Mouse (Mus musculus) monocyte, adult 59 days (primary cell): ENCODE results near the gene Pak1. TPM values are rescaled to one million over a fixed set of nuclear protein-coding genes. Genes with fewer than 3 reads are reported as not detected.

Source experiments
- total RNA-seq, 2 experiments: library from RNA; stranded (reverse); gene quantifications; one replicate each; pipeline ENCODE4 v1.2.4; 2023

Gene Pak1
- total RNA-seq, result 10 to 100 TPM; 44.4 to 44.8 TPM

DNA sequence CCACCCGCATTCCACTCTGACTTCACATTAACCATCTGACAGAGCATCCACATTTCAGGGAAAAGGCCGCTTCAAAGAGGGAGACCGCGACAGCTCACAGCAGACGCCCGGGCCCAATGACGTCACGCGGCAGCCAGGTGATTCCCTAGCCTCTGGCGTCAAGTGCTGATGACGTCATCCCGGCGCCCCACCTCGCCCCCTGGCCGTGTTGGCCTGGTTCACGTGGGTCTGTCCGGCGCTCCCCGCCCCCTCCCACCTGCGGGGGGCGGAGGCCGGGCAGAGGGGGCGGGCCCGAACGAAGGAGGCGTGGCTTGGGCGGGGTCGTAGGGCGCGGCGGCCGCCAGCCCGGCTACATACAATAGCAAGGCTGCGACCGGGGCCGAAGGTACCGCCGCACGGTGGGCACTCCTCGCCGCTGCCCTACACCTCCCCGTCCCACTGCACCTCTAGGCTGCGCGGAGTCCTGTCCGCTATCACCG lies at the start of gene Pak1:
Gene Pak1 (plus strand): TSS at position 352 of the 479 bp plus-strand sequence.

DNA sequence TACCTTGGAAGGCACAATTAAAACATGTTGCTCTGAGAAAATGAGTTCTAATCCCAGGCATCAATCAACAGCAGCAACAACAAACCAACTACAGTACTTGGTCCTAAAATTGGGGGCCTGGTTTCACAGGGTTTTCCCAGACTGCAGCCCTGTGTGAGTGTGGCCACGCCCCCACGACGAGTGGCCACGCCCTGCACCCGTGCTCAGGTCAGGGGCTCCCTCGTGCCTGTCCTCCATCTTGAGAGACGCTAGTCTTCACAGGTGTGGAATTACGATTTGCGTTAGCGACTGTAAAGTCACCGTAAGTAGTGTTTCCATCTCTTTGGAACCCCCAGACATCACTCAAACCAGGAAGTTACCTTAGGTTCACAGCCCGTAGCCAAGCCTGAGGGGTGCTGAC lies 131.4 kb downstream of the Pak1 start, which contains the start of gene Gdpd4:
Gene Gdpd4 (plus strand): TSS at position 214 of the 400 bp plus-strand sequence.

Other genes starting within 250 kb of the Pak1 start
- 1 to 10 TPM; 7.2 to 9.1 TPM for gene Aamdc, start 209.0 kb upstream of the Pak1 start, total RNA-seq
- gene Rsf1, start 208.7 kb upstream of the Pak1 start, total RNA-seq, result 10 to 100 TPM; 50.4 to 58.4 TPM
- 10 to 100 TPM; 39.6 to 44.3 TPM for gene Clns1a, start 91.9 kb upstream of the Pak1 start, total RNA-seq
- under 1 TPM; 0.13 to 0.43 TPM for gene Aqp11, start 50.3 kb upstream of the Pak1 start, total RNA-seq
- gene Gdpd4, start 131.4 kb downstream of the Pak1 start, total RNA-seq, result not detected